Mouse (Mus musculus) T-cell, adult 2 months (primary cell): Measurements from ENCODE around the gene Usp33.
A peak's percentile ranks its signal among the peaks of the same experiment; 100 is the strongest.

Source experiments
- DNase-seq: peaks from one replicate; pipeline ENCODE4 v3.0.0; 2022; ENCODE audit warnings: low spot score

The Usp33 gene

DNA sequence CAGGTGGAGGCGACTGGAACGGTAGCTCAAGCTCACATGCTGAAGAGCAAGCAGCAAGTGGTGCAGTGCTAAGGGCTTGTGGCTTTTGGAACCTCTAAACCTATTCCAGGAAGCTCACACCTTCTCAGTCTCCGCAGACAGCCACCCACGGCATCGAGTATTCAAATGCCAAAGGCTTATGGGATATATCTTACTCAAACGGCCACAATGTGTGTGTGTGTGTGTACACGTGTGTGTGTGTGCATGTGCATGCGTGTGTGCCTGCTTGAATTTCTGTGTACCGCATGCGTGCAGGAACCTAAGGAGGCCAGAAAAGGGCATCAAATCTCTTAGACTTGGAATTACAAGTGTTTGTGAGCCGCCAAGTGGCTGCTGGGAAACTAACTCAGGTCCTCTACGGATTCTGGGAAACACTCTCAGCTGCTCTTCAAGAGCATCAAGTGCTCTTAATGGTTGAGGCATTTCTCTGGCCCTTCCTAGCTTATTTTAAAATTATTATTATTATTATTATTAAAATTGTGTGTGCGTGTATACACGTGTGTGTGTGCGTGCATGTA, 3.2 kb upstream of the Usp33 start:
- peak; percentile 5 for DNase-seq

GRCm38 (mm10) chr3:152346633-152347141, 409 bp downstream of the Usp33 start:
- peak; percentile 2 for DNase-seq

DNA sequence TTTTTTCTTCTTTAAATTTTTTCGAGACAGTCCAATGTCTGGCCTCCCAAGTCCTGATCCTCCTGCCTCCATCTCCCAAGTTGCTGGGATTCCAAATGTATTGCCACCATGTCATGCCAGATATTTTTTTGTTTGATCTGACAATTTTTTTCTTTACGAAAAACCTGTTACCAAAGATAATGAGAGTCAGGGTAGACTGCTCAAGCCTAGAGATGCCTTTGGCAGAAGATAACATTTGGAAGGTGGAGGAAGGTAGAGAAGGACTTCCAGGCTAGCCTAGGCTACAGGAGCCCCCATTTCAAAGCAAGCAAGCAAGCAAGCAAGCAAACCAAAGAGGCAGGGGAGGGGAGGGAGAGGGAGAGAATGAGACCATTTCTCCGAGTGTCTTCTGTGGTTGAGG, 949 bp downstream of the Usp33 start:
- DNase-seq = no peak

GRCm38 (mm10) chr3:152348011-152348830, 1.9 kb downstream of the Usp33 start:
- no peak for DNase-seq

DNA sequence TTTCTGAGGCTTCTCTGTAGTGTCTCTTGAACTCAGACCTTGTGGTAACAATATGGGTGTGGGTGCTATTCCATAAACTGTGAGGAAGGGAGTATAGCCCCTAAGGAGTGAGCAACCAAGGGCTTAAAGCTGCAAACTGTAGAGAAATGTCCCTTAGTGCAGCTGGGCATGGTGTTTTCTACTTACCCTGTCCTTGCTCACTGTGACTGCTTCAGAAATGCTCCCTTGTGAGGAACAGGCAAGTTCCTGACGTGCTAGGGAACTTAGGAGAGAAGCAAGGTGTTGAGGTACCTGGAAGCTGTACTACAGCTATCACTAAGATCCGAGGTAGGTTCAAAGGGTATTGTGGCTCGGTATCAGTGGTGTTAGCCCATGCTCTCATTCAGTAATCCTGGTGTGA, 4.2 kb downstream of the Usp33 start:
- DNase-seq = no peak

- no peak for DNase-seq
Observed at GRCm38 (mm10) chr3:152350966-152351365, 4.7 kb downstream of the Usp33 start.

- DNase-seq = no peak
Observed at GRCm38 (mm10) chr3:152352289-152352688, 6.0 kb downstream of the Usp33 start.

GRCm38 (mm10) chr3:152353434-152354177, 7.3 kb downstream of the Usp33 start:
- no peak for DNase-seq

DNA sequence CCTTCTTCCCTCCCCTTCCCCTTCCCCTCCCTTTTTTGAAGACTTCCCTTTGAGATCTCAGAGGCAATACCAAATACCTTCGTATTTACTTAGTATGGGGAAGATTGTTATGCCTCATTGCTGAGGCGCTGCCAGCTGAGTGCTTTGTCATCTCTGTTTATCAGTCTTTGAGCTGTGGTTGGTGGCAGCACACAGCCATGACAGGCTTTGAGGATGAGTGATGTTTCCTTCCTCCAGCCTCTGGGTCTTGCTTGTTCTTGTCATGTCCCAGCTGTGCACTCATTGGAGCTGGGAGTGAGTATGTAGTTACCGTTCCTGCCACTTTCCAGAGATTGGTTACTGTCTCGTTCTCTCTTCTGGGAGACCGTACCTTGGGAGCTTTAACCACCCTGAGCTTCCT, 9.1 kb downstream of the Usp33 start:
- peak; percentile 57 for DNase-seq

DNA sequence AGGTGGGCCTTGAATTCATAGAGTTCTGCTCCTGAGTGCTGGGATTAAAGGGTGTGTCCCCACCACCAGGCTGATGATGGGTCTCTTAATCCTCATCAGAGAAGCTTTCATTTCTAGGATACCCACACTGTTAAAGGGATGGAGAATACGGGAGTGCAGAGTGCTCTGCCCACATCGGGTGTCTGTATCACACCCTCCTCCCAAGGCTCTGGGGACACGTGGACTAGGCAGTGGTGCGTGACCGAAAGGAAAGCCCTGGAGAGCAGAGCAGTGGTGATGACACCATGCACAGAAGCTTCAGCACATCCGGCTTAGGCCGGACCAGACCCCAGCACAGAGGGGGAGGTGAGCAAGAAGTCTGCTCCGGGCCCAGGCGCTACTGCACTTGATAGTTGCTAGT, 10.5 kb downstream of the Usp33 start:
- no peak for DNase-seq

GRCm38 (mm10) chr3:152359151-152359550, 12.9 kb downstream of the Usp33 start:
- DNase-seq = no peak

DNA sequence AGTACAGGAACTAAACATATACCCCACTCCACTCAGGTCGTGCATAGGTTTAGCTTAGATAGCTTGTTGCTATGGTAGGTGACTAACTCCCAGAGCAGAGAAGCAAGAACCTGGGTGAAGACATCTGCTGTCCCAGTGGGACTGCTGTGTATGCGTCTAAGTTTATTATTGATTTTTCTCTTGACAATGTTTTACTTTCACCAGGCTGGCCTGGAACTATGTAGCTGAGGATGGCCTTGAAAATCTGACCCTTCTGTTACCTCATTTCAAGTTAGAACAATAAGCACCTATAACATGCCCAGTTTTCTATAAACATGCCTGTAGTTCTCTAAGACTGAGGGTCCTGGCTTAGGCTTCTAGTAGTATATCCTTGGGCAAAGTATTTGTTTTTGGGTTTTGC, 17.9 kb downstream of the Usp33 start:
- DNase-seq = no peak

- DNase-seq = no peak
Observed at GRCm38 (mm10) chr3:152376063-152376462, 29.8 kb downstream of the Usp33 start.

GRCm38 (mm10) chr3:152384106-152384505, 37.8 kb downstream of the Usp33 start:
- DNase-seq = no peak

DNA sequence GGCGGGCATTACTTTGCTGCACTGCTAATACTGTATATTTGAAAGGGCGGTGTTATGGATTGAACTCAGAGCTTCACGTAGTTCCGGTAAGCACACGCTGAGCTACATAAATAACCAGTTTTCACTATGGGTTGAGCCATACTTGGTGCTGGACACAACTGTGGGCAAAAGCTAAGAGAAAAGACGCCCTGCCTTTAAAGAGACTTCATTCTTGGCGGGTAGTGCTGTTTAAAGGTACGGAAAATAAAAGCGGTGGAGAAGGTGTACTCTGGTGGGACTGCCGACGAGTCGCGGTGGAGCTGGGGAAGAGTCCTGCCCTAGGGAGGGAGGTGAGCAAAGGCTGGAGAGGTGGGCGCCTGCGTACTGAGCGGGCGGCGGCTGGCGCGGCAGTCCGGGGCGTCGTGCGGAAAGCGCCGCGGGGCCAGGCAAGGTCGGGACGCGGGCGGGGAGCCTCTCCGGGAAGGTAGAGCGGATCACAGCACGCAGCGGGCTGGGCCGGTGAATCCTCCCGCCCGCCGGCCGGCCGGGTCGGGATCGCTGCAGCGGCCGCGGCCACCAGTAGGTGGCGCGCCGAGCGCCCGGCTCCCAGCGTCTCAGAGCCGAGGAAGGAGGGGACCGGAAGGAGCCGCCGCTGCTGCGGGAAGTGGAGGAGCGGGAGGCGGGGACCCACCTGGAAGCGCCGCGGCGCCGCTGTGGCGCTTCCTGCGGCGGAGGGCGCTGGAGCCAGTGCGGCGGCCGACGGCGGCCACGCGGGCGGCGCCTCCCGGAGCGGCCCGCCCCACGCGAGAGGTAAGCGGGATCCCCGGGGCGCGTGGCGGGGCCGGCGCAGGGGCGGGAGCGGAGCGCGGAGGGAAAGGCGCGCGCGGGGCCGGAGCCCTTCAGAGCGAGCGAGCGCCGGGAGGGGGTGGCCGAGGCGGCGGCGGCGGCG, 49.3 kb downstream of the Usp33 start, which contains the start of gene Zzz3:
TSS of gene Zzz3 (plus strand) at position 124 of the 928 bp plus-strand sequence.
- peak; percentile 91 for DNase-seq

GRCm38 (mm10) chr3:152396278-152396987, 50.2 kb downstream of the Usp33 start:
- peak; percentile 97 for DNase-seq

DNA sequence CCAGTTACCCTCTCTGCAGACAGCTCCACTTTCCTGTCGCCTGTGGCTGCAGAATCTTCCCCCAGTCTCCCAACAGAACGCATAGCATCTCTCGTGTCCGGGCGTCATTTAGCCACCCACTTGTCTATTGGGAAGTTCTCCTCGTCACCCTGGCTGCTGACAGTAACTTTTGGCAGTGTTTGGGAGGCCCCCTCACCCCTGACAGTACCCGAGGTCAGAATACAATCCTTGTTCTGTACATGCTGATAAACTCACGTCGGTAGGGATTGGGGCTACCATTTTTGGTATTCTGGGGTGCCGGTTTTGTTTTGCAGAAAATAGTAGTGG, 50.7 kb downstream of the Usp33 start:
- peak; percentile 14 for DNase-seq

GRCm38 (mm10) chr3:152397335-152397940, 51.2 kb downstream of the Usp33 start:
- no peak for DNase-seq

DNA sequence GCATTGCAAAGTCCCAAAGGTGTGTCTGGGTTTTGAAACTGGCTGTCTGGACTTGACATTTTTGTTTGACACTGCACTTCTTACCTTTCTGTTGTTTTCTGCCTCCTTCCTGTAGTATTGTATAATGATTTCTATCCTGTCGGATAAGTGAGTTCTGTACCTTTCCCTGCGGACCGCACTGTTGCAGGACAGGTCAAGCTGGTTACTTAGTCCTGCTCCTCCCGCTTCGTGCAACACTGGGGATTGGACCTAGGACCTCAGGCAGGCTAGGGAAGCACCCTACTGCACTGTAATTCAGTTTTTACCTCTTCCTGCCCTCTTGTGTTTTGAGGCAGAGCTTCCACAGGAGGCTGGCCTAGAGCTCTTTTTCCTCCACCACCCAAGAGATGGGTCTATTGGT, 54.2 kb downstream of the Usp33 start:
- DNase-seq = no peak

DNA sequence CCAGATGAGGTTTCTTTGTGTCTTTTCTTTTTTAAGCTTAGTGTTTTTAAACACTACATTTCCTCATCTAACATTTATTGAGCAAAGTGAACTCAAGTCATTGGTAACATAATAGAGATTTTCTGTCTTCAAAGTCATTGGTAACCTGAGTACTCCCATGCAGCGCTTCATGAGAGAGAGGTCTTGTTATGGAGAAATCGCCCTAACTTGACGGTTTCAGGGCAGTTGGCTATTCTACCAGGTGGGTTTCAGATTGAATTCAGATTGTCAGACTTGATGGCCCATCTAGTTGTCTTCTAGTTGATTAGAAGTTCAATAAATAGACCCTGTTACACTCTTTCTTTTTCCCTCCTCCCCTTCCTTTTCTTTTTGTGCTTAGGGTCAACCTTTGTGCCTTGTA, 54.6 kb downstream of the Usp33 start:
- no peak for DNase-seq
